Mouse (Mus musculus) neutrophil, adult 83 days (primary cell): Measurements from ENCODE around the gene Dnaja4. TPM values are rescaled to one million over a fixed set of nuclear protein-coding genes. Genes with fewer than 3 reads are reported as not detected.

ENCODE experiments used
- total RNA-seq, 2 experiments: library from RNA; stranded (reverse); gene quantifications; one replicate each; pipeline ENCODE4 v1.2.4; 2023

The Dnaja4 gene
- total RNA-seq: 1 to 10 TPM; 3.8 to 5.0 TPM

GRCm38 (mm10) chr9:54698318-54699086 is at the start of gene Dnaja4:
TSS of gene Dnaja4 (plus strand) at chr9:54698873.

GRCm38 (mm10) chr9:54661605-54662377 is 36.9 kb upstream of the Dnaja4 start, which contains the start of gene Acsbg1:
TSS of gene Acsbg1 (minus strand) at chr9:54661870.

GRCm38 (mm10) chr9:54733921-54734638 is 35.4 kb downstream of the Dnaja4 start, which contains the start of gene Wdr61:
TSS of gene Wdr61 (minus strand) at chr9:54734519.

GRCm38 (mm10) chr9:54764561-54765217 is 66.0 kb downstream of the Dnaja4 start, which contains the start of gene Crabp1:
TSS of gene Crabp1 (plus strand) at chr9:54764748.

Other genes starting within 250 kb of the Dnaja4 start
- gene Dmxl2, start 197.2 kb upstream of the Dnaja4 start, total RNA-seq: 100 to 1,000 TPM in 1 of 2 experiments, 10 to 100 TPM in 1; 94.1 to 112 TPM
- gene Sh2d7, start 159.9 kb upstream of the Dnaja4 start, total RNA-seq: not detected
- 10 to 100 TPM; 15.1 to 15.9 TPM for gene Cib2, start 138.7 kb upstream of the Dnaja4 start, total RNA-seq
- 10 to 100 TPM; 18.5 to 20.5 TPM for gene Idh3a, start 112.5 kb upstream of the Dnaja4 start, total RNA-seq
- gene Acsbg1, start 37.0 kb upstream of the Dnaja4 start, total RNA-seq: under 1 TPM in 1 of 2 experiments, not detected in 1; 0.11 TPM
- 10 to 100 TPM; 25.1 to 28.1 TPM for gene Wdr61, start 35.6 kb downstream of the Dnaja4 start, total RNA-seq
- not detected for gene Crabp1, start 65.9 kb downstream of the Dnaja4 start, total RNA-seq
- gene Ireb2, start 164.9 kb downstream of the Dnaja4 start, total RNA-seq: 10 to 100 TPM; 34.7 to 36.1 TPM
- under 1 TPM in 1 of 2 experiments, not detected in 1; 0.13 TPM for gene Hykk, start 218.4 kb downstream of the Dnaja4 start, total RNA-seq